Mouse (Mus musculus): ENCODE results near the gene Abca13.

DNA sequence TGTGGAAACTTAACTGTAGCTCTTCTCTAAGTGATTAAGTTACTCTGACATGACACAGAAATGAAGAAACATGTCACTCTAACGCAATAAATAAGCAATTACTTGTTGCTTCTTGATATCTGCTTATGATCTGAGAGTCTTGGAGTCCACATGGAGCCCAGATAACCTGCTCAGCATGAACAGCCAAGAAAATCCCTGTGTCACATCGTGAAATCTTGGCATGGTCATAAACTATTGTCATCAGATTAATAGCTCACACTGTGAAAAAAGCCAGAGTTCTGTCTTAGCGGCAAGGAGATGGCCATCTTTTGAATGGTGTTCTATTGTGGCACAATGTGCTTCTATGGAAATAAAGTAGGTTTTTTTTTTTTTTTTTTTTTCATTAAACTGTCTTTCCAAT is 336.8 kb downstream of the Abca13 start:
- TF ChIP-seq POLR2A (IDR thresholded peaks at IDR 0.05; ENCODE audit: extremely low read depth, insufficient read depth, low read length) (no peak), CTCF (IDR thresholded peaks at IDR 0.05; ENCODE audit: low read depth, low read length) (no peak)
